Mouse (Mus musculus) ZHBTc4 (cell line): ENCODE data around the gene Gm20388.
"Not testable (repeated sequence)": the region's sequence is repeated elsewhere in the genome, so short reads cannot be mapped to it uniquely, and the experiment has no call there.

Experiments
- DNase-seq: peaks from one replicate; pipeline ENCODE4 v3.0.0-alpha.2; 2011; ENCODE audit warnings: low read depth, low spot score

Gm20388 gene

DNA sequence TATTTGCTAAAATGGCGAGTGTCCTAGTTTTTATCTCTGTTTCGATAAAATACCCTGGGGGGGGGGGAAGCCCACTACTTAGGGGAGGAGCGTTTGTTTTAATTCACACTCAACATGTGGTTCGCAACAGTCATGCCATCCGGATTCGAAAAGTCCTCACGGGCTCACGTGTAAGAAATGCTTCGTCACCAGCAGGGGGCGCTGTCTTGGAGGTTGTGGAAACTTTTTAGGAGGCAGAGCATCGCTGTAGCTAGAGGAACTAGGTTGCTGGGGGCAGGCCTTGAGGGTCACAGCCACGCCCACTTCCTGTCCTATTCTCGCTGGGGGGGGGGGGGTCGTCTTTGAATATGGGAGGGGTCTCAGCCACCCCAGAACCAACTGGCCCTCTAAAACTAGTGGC lies 1514.0 kb downstream of the Gm20388 start:
- peak; percentile 80 for DNase-seq

GRCm38 (mm10) chr8:121431499-121431898 lies 1520.9 kb downstream of the Gm20388 start:
- DNase-seq, result peak; percentile 21

DNA sequence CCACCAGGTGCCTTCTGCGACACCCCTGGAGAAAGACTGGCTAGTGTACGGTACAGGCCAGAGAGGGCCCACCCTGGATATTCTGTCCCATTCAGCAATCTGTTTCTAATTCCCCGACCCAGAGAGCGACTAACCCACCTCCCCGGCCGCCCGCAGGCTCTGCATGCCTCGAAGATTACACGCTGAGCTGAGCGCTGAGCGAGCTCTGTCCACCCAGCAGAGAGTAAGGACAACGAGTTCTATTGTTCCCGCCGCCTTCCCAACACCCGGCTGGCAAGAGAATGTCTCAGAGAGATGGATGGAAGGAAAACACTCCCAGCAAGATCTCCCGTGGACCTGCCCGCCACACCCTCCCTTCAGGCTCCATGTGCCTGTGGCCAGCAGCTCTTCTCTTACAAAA lies 1522.8 kb downstream of the Gm20388 start:
- DNase-seq, result no peak

- peak; percentile 80 for DNase-seq
Measured at GRCm38 (mm10) chr8:121436656-121437055, 1526.0 kb downstream of the Gm20388 start.

DNA sequence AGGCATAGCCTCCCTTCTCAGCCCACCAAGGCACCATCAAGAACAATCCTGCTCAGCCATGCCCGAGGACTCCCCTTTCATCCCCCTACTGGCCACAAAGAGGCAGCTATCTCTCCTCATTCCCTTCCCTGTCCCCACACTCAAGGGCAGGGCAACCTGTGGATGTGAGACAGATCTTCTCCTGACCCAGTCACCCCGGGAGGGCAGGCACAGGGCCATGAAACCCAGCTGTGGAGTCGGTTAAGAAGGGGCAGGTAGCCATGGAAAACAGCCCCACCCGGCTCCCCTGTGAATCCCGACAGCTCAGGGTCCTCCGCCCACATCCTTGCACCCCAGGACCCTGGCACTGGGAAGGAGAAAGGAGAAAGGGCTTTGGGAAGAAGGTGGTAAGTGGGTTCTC lies 1526.9 kb downstream of the Gm20388 start:
- peak; percentile 26 for DNase-seq

DNA sequence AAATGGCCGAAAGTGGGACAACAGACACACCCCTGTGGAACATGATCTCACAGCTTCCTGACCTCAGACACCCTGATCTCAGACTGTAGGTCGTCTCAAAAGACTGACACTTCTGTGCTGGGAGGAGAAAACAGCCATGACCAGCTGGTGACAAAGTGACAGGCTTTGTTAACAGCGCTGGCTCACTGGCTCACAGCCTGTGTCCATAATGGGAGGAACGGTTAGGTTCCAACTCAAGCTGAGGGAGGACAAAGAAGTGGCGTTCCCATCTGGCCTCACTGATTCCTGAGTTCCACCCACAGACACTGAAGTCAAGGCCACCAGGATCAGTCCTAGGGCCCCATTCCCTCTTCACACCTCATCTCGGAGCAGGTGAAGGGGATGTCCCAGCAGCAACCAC lies 1527.5 kb downstream of the Gm20388 start:
- peak; percentile 34 for DNase-seq

- DNase-seq, result no peak
Measured at GRCm38 (mm10) chr8:121439351-121439750, 1528.7 kb downstream of the Gm20388 start.

GRCm38 (mm10) chr8:121443361-121443760 lies 1532.7 kb downstream of the Gm20388 start:
- DNase-seq, result peak; percentile 67

- not testable (repeated sequence) for DNase-seq
Measured at GRCm38 (mm10) chr8:121444521-121444920, 1533.9 kb downstream of the Gm20388 start.

- no peak for DNase-seq
Measured at GRCm38 (mm10) chr8:121445027-121445471, 1534.4 kb downstream of the Gm20388 start.

DNA sequence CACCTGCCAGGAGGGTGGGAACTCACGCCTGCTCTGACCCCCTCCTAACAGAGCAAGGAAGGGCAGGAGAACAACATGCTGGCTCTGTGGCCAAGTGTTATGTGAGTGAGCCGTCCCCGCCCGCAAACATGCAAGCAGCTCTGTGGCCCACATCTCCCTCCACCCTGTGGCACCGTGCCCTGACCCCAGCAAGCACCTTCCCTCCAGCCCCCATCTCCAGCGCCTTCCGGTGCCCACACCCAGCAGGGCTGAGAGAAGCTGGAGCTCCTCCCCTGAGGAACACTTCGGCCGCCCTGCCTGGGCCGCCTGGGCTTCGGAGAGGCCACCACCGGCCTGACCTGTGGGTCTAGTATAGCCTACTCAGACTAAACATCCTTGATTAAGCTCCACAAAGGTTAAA lies 1535.5 kb downstream of the Gm20388 start:
- DNase-seq, result no peak

GRCm38 (mm10) chr8:121446862-121447261 lies 1536.2 kb downstream of the Gm20388 start:
- no peak for DNase-seq

DNA sequence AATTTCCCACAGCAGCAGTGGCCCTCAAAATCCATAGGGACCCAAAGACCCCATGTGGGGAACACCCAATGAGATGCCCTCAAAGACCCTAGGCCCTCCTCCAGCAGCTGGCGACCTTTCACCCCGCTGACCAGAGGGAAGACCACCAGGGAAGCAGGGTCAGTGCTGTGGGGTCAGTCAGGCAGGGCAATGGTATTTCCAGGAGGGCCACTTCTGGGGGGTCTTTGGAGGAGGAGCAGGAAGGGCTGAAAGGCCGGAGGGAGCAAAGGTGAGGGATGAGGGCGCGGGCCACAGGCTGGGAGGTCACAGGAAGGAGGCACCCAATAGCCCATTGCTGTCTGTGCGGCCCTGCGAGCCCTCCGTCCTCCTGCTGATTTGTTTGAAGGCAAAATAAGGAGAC lies 1539.6 kb downstream of the Gm20388 start:
- no peak for DNase-seq

DNA sequence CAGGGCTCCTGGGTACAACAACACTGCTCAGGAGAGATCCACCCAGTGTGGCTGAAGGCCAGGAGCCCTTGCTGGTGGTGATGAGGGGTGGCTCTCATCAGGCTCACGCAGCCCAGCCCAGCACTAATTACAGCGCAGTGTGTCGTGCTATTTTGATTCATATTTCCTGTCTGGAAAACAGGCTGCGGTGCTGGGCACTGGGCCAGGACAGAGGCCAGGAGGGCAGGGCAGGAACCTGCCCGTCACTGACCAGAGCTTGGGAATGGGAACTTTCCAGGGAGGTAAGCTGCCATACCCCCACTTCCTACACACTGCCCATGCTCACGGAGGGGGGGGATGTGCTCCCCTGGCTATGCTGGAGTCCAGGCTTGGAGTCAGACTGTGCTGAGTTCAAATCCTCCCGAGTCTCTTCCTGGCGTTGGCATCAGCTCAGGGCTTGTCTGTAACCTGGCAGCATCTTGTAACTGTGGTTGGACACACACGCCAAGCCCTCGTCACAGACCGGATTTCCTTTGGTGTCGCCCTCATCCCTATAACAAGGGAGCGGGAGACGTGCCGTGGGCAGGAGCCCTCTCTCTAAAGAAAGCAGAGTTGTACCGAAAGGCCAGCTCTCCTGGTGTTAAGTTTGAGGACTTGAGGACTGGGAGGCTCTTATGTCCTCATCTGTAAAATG lies 1540.9 kb downstream of the Gm20388 start:
- no peak for DNase-seq

- DNase-seq, result no peak
Measured at GRCm38 (mm10) chr8:121454737-121455136, 1544.1 kb downstream of the Gm20388 start.

DNA sequence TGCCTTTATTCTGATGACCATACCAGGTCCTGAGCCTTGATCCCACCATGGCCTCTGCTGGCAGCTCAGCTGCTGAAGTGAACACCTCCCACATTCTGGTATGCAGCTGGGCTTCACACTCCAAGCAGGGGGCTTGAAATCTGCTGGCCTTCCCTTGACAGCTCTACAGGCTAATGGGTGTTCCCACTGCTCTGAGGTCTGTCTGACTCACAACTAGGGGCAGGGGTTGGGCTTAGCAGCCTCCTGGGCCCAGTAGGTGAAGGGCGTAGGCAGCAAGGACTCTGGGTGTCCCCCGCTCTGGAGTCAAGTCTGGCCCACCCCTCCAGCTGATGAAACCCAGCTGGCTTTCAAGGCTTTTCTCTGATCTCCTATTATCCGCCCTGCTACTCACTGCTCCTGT lies 1550.6 kb downstream of the Gm20388 start:
- DNase-seq, result no peak

- no peak for DNase-seq
Measured at GRCm38 (mm10) chr8:121462092-121462491, 1551.5 kb downstream of the Gm20388 start.

DNA sequence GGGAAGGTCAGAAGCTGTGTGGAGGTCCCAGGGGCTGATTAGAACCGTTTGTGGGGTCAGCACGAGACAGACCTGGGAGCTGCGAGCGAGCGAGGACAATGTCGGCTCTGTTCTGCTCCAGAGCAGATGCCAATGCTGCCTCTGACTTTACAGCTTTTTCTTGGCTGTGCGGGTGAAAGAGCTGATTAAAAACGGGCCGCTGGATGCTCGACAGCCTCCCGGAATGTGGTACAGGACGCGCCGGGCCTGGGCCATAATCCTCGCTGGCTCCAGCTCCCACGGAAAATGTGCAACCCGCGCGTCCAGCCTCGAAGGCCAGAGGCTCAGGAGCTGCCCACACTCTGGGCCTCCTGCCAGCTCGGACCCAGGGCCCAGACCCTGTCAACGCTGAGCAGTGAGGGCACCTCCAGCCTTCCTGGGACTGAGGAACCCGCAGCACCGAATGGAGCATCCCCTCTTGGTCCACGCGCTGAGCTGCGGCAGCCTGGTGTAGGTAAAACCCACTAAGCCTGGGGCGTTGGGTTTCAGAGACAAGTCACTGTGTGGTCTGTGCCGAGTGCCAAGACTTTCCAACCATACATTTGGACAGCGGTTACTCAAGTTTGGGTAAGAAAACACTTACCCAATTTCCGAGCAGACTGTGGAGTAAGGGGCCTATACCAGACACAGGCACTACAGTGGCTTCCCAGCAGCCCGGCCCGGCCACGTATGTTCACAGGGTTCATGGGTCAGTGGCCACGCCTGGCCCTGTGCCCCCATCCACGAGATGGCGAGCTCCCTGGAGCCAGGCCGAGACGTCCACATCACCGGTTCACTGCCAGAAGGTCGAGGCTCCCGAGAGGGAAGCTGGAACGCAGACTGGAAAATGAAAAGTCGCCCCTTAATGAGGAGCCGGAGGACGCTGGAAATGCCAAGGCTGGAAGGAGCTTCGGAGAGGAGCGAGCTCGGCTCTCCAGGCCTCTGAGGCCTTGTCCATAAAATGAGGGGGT lies 1557.7 kb downstream of the Gm20388 start:
- DNase-seq, result no peak

- DNase-seq, result no peak
Measured at GRCm38 (mm10) chr8:121474161-121474897, 1563.7 kb downstream of the Gm20388 start.

DNA sequence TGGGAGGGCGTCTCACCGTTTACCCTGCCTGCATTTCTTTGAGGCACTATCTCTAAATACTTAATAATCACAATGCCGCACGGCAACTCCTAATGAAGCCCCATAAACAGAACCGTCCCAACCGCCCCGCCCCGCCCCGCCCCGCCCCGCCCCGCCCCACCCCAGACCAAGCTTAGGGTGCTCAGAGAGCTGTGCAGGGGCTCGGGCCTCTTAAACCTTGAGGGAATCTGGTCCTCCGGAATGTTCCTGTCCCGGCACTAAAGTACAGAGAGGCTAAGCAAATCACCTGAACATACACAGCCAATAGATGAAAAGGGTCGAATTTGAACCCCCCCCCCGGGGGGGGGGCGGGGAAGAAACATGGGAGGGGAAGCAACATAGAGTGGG lies 1564.2 kb downstream of the Gm20388 start:
- DNase-seq, result no peak

DNA sequence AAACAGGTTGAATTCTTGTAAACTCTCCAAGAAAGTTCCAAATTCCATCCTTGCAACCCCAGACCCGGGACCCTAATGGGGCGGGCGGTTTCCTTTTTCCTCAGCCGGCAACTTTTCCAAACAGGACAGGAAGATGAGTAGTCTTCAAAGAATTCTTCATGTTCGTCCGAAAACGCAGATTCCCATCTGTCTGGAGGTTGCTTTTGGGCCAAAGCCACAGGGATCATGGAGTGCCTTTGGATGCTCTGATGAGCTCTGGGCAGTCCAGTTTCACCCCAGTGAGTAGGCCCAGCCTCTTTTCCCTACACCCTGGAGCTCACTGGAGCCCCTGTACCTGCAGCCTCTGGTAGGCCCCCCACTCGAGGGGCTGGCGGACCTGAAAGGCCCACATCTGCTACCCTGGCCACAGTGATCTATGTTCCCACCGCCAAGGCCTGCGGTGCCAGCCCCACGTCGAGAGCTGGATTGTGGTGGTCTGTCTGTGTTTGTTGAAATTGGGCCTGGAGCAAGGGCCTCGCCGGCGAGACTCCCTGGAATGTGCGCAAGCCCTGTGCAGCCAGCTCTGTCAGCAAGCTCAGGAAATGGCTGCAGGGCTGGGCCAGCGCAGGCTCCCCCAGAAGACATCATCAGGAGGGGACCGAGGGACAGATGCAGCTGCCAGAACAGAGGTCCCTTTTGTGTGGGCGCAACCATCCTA lies 1567.4 kb downstream of the Gm20388 start:
- DNase-seq, result no peak
